Mouse (Mus musculus) midbrain, embryonic 14.5 days (tissue): ENCODE measurements around the gene Olfr1163. TPM values are rescaled to one million over a fixed set of nuclear protein-coding genes. Genes with fewer than 3 reads are reported as not detected.
"Not testable (repeated sequence)": the region's sequence is repeated elsewhere in the genome, so short reads cannot be mapped to it uniquely, and the experiment has no call there.

ENCODE experiments used
- ATAC-seq: fragments of 200-750 bp; cut with Nextera tagmentation; 2 replicates; pipeline ENCODE4 v1.8.0; 2017; ENCODE audit warnings: moderate number of reproducible peaks, moderate library complexity; ENCODE audit not compliant: low FRiP score, low TSS enrichment
- DNase-seq: peaks from one replicate; pipeline ENCODE4 v3.0.0-alpha.2; 2015
- H3K27ac ChIP-seq: fragments of 300-500 bp; sonication (generic); replicated peaks from 2 replicates; pipeline ENCODE4 v1.5.1; 2014; ENCODE audit warnings: mild to moderate bottlenecking, low read depth, low read length, moderate library complexity
- H3K27me3 ChIP-seq: fragments of 300-500 bp; sonication (generic); 2 replicates; pipeline ENCODE4 v1.6.1; 2014; ENCODE audit warnings: low read length, control low read depth, mixed read lengths; ENCODE audit not compliant: control insufficient read depth, insufficient read depth
- H3K36me3 ChIP-seq: fragments of 300-500 bp; sonication (generic); 2 replicates; pipeline ENCODE4 v1.6.1; 2014; ENCODE audit warnings: low read length, control low read depth; ENCODE audit not compliant: control insufficient read depth, insufficient read depth
- H3K4me1 ChIP-seq: fragments of 300-500 bp; sonication (generic); 2 replicates; pipeline ENCODE4 v1.6.1; 2014; ENCODE audit warnings: mild to moderate bottlenecking, antibody characterized with exemption, low read length, control low read depth; ENCODE audit not compliant: control insufficient read depth, insufficient read depth
- H3K4me2 ChIP-seq: fragments of 300-500 bp; sonication (generic); 2 replicates; pipeline ENCODE4 v1.6.1; 2014; ENCODE audit warnings: mild to moderate bottlenecking, low read length, moderate library complexity
- H3K4me3 ChIP-seq: fragments of 300-500 bp; sonication (generic); replicated peaks from 2 replicates; pipeline ENCODE4 v1.5.1; 2014; ENCODE audit warnings: low read depth, low read length
- H3K9ac ChIP-seq: fragments of 300-500 bp; sonication (generic); replicated peaks from 2 replicates; pipeline ENCODE4 v1.6.1; 2014; ENCODE audit warnings: mild to moderate bottlenecking, low read length, moderate library complexity
- H3K9me3 ChIP-seq: fragments of 300-500 bp; sonication (generic); 2 replicates; pipeline ENCODE4 v1.6.1; 2016; ENCODE audit warnings: low read length, control low read depth, mixed read lengths; ENCODE audit not compliant: control insufficient read depth
- WGBS: fragments of 180-500 bp; shearing (Covaris S2); extraction: QIAGEN DNeasy Blood & Tissue Kit; methylation state at CpG from one replicate; pipeline ENCODE4 v1.1.7; 2014; 5-methylcytosine and 5-hydroxymethylcytosine counted together
- polyA plus RNA-seq: library from polyadenylated mRNA; unstranded; fragments of >200 nt; fragmentation: Nextera tagmentation; extraction: Ambion mirVana; gene quantifications from 2 replicates; pipeline ENCODE4 v1.2.1, GENCODE M21; 2014

Olfr1163 gene
- not detected in 2 replicates for polyA plus RNA-seq

DNA sequence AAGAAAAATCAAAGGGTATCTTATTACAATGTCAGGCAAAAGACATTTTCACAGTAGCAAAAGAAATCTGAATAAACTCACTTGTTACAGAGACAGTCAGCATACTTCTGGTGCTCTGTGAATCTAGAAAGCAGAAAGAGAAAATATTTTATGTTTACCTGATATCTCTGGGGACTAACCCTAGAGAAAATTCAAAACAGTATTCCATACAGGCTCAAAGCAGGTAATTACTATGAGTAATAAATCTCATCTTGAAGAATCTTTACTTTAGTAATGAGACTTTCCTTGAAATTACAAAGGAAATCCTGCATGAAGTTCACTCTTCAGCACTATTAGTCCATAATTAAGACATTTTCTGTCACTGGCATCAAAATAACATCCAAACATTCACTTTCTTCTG, at the start of gene Olfr1163:
TSS of gene Olfr1163 (minus strand) at position 101 of the 400 bp plus-strand sequence.
- Histone ChIP-seq H3K4me1 (no peaks in the 10 kb centered on the region), H3K27me3 (no peaks in the 10 kb centered on the region), H3K4me2 (no peak within 1 kb of the TSS), H3K9ac (no peak within 1 kb of the TSS), H3K4me3 (no peak within 1 kb of the TSS), H3K36me3 (no peaks in the 10 kb centered on the region), H3K27ac (no peak within 1 kb of the TSS), H3K9me3 (no peaks in the 10 kb centered on the region)
- ATAC-seq (no peak), DNase-seq (no peak)

DNA sequence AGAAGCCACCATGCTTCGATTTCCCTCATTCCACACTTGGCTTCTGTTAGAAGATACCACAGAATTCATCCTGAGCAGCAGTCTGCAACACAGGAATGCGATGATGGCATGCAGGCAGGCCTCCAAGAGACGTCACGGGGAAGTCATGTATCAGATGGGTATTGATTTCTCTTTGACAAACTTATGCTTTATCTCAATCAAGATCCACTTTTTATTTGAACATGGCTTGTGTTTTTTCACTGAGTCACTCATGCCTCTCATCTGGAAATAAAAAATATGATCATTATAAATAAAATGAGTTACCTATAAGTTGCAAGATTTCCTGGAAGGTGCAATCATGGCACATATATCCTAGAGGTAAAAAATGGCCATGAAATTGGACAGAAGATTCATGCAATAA, 22.2 kb upstream of the Olfr1163 start, which contains the start of gene Olfr1164:
TSS of gene Olfr1164 (minus strand) at position 101 of the 400 bp plus-strand sequence.
- 79% methylated on average over 4 of the region's 4 CpGs for WGBS
- DNase-seq, result no peak
- no peak for ATAC-seq

DNA sequence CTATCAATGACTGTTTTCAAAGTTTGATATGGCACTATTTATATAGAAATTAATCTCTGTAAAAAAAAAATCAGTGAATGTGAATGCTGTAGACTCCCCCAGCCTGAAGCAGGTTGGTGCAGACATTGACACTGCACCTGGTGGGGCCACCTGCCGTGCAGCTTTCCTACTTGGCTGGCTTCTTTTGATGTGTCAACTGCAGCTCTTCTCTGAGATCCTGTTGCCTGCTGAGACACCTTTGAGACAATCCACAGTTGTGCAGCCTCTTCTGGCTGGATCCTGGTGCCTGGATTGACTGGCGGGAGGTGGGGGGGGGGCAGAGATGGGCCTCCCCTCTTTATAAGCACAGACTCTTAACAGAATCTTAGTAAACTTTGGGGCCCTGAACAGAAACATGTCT, 8.0 kb downstream of the Olfr1163 start:
- H3K9me3 ChIP-seq, result no peaks in the 10 kb centered on the region
- 90% methylated on average over 2 of the region's 2 CpGs for WGBS
- DNase-seq (no peak), ATAC-seq (no peak)
- H3K27me3 ChIP-seq, result no peaks in the 10 kb centered on the region
- H3K4me3 ChIP-seq, result no peak overlapping the region
- H3K4me1 ChIP-seq, result no peaks in the 10 kb centered on the region
- no peak overlapping the region for H3K9ac ChIP-seq
- H3K27ac ChIP-seq, result no peak overlapping the region
- H3K4me2 ChIP-seq, result no peak overlapping the region
- no peaks in the 10 kb centered on the region for H3K36me3 ChIP-seq

More for the DNA sequence above, 22.2 kb upstream of the Olfr1163 start, which contains the start of gene Olfr1164:
- no peaks in the 10 kb centered on the region for H3K27me3 ChIP-seq
- no peak within 1 kb of the TSS for H3K4me3 ChIP-seq
- no peaks in the 10 kb centered on the region for H3K9me3 ChIP-seq
- no peak within 1 kb of the TSS for H3K4me2 ChIP-seq
- no peak within 1 kb of the TSS for H3K27ac ChIP-seq
- H3K4me1 ChIP-seq, result no peaks in the 10 kb centered on the region
- H3K36me3 ChIP-seq, result no peaks in the 10 kb centered on the region
- H3K9ac ChIP-seq, result no peak within 1 kb of the TSS

- 91% methylated on average over 1 of the region's 1 CpGs for WGBS
Observed at GRCm38 (mm10) chr2:88051029-88051428, 20.6 kb downstream of the Olfr1163 start, which contains the start of gene Olfr1162. Gene Olfr1162, minus strand, starts transcription at chr2:88051129.

GRCm38 (mm10) chr2:88037599-88037998, 34.0 kb downstream of the Olfr1163 start, which contains the start of gene Olfr73:
Gene Olfr73, minus strand, starts transcription at chr2:88037699.
- Histone ChIP-seq H3K36me3 (no peaks in the 10 kb centered on the region), H3K27ac (no peak within 1 kb of the TSS), H3K4me3 (no peak within 1 kb of the TSS), H3K9me3 (no peaks in the 10 kb centered on the region), H3K4me1 (no peaks in the 10 kb centered on the region), H3K9ac (no peak within 1 kb of the TSS), H3K4me2 (no peak within 1 kb of the TSS), H3K27me3 (no peaks in the 10 kb centered on the region)
- no peak for ATAC-seq
- no peak for DNase-seq

More at GRCm38 (mm10) chr2:88051029-88051428, 20.6 kb downstream of the Olfr1163 start, which contains the start of gene Olfr1162:
- DNase-seq (no peak), ATAC-seq (no peak)
- Histone ChIP-seq H3K4me1 (no peaks in the 10 kb centered on the region), H3K36me3 (no peaks in the 10 kb centered on the region), H3K9ac (no peak within 1 kb of the TSS), H3K27me3 (no peaks in the 10 kb centered on the region), H3K9me3 (no peaks in the 10 kb centered on the region), H3K4me3 (no peak within 1 kb of the TSS), H3K27ac (no peak within 1 kb of the TSS), H3K4me2 (no peak within 1 kb of the TSS)

GRCm38 (mm10) chr2:88022474-88022873, 49.2 kb downstream of the Olfr1163 start, which contains the start of gene Olfr1161:
Gene Olfr1161, plus strand, starts transcription at chr2:88022774.
- not testable (repeated sequence) for H3K27ac ChIP-seq, H3K27me3 ChIP-seq, H3K9ac ChIP-seq, H3K4me1 ChIP-seq, ATAC-seq, H3K9me3 ChIP-seq, H3K4me3 ChIP-seq, H3K36me3 ChIP-seq, H3K4me2 ChIP-seq, DNase-seq
- WGBS, result 90% methylated on average over 1 of the region's 1 CpGs

Other genes starting within 250 kb of the Olfr1163 start
- gene Olfr1148, start 241.3 kb downstream of the Olfr1163 start, polyA plus RNA-seq, result not detected in 2 replicates
- gene Olfr1150-ps1, start 227.8 kb downstream of the Olfr1163 start, polyA plus RNA-seq, result not detected in 2 replicates
- gene Olfr1151, start 216.0 kb downstream of the Olfr1163 start, polyA plus RNA-seq, result not detected in 2 replicates
- not detected in 2 replicates for gene Olfr1152, start 205.3 kb downstream of the Olfr1163 start, polyA plus RNA-seq
- gene Olfr1153, start 176.9 kb downstream of the Olfr1163 start, polyA plus RNA-seq, result not detected in 2 replicates
- not detected in 2 replicates for gene Olfr1154, start 166.7 kb downstream of the Olfr1163 start, polyA plus RNA-seq
- not detected in 2 replicates for gene Olfr1155, start 126.7 kb downstream of the Olfr1163 start, polyA plus RNA-seq
- not detected in 2 replicates for gene Olfr1156, start 118.7 kb downstream of the Olfr1163 start, polyA plus RNA-seq
- gene Olfr1157, start 103.5 kb downstream of the Olfr1163 start, polyA plus RNA-seq, result not detected in 2 replicates
- not detected in 2 replicates for gene Olfr74, start 97.2 kb downstream of the Olfr1163 start, polyA plus RNA-seq
- not detected in 2 replicates for gene Olfr1158, start 81.7 kb downstream of the Olfr1163 start, polyA plus RNA-seq
- not detected in 2 replicates for gene Olfr1160, start 63.6 kb downstream of the Olfr1163 start, polyA plus RNA-seq
- not detected in 2 replicates for gene Olfr1161, start 49.1 kb downstream of the Olfr1163 start, polyA plus RNA-seq
- not detected in 2 replicates for gene Olfr73, start 34.1 kb downstream of the Olfr1163 start, polyA plus RNA-seq
- not detected in 2 replicates for gene Olfr1162, start 20.7 kb downstream of the Olfr1163 start, polyA plus RNA-seq
- not detected in 2 replicates for gene Olfr1164, start 22.1 kb upstream of the Olfr1163 start, polyA plus RNA-seq
- not detected in 2 replicates for gene Olfr1166, start 56.4 kb upstream of the Olfr1163 start, polyA plus RNA-seq
- not detected in 2 replicates for gene Olfr1167, start 83.4 kb upstream of the Olfr1163 start, polyA plus RNA-seq
- gene Olfr1168, start 110.0 kb upstream of the Olfr1163 start, polyA plus RNA-seq, result not detected in 2 replicates
- not detected in 2 replicates for gene Olfr1170, start 156.5 kb upstream of the Olfr1163 start, polyA plus RNA-seq
- gene Olfr1173, start 208.0 kb upstream of the Olfr1163 start, polyA plus RNA-seq, result not detected in 2 replicates
- gene Olfr1174-ps, start 243.3 kb upstream of the Olfr1163 start, polyA plus RNA-seq, result not detected in 2 replicates